Mouse (Mus musculus): ENCODE measurements at regions not wholly inside any gene's neighbourhood (a gene's known extent, or its start where the extent isn't known, plus 50 kb on each side); places are given as distances from the start of the nearest gene placed in this dataset.

- TF ChIP-seq ZMIZ1 (IDR thresholded peaks at IDR 0.05; ENCODE audit: low read depth, low read length) (no peak), RAD21 (IDR thresholded peaks at IDR 0.05; ENCODE audit: low read depth, low read length) (no peak), TAL1 (IDR thresholded peaks at IDR 0.05; ENCODE audit: low read length) (no peak), EP300 (IDR thresholded peaks at IDR 0.05; ENCODE audit: low read depth in 1 of 2, low read length in 2 of 2) (no peak), MAFK (IDR thresholded peaks at IDR 0.05; ENCODE audit: borderline replicate concordance, low read depth, low read length) (no peak), CTCF (IDR thresholded peaks at IDR 0.05 in 2 of 3, conservative IDR thresholded peaks at IDR 0.05 in 1 of 3; ENCODE audit: control insufficient read depth in 1 of 3, insufficient read depth in 1 of 3, low read depth in 2 of 3, low read length in 3 of 3, poor library complexity in 1 of 3, severe bottlenecking in 1 of 3) (no peak), HCFC1 (IDR thresholded peaks at IDR 0.05; ENCODE audit: low read depth, low read length) (no peak)
Observed at GRCm38 (mm10) chr8:116139934-116140333, 364.8 kb upstream of the Dynlrb2 start.

Data from MEL (cell line).